Mouse (Mus musculus) heart, embryonic 10.5 days (tissue): ENCODE measurements around the gene Ifnl2. TPM values are rescaled to one million over a fixed set of nuclear protein-coding genes. Genes with fewer than 3 reads are reported as not detected.
A peak's percentile ranks its signal among the peaks of the same experiment; 100 is the strongest.
"Not testable (repeated sequence)": the region's sequence is repeated elsewhere in the genome, so short reads cannot be mapped to it uniquely, and the experiment has no call there.

Source experiments
- DNase-seq: peaks from one replicate; pipeline ENCODE4 v3.0.0-alpha.2; 2017; ENCODE audit warnings: low spot score
- H3K27ac ChIP-seq: fragments of 300-500 bp; sonication (generic); 2 replicates; pipeline ENCODE4 v1.5.1; 2016; ENCODE audit warnings: mild to moderate bottlenecking
- H3K27me3 ChIP-seq: fragments of 300-500 bp; sonication (generic); 2 replicates; pipeline ENCODE4 v1.6.1; 2016; ENCODE audit warnings: mild to moderate bottlenecking; ENCODE audit not compliant: poor library complexity, insufficient read depth, severe bottlenecking
- H3K36me3 ChIP-seq: fragments of 300-500 bp; sonication (generic); 2 replicates; pipeline ENCODE4 v1.6.1; 2016; ENCODE audit warnings: mild to moderate bottlenecking, moderate library complexity
- H3K4me1 ChIP-seq: fragments of 300-500 bp; sonication (generic); 2 replicates; pipeline ENCODE4 v1.6.1; 2016; ENCODE audit warnings: mild to moderate bottlenecking
- H3K4me3 ChIP-seq: fragments of 300-500 bp; sonication (generic); 2 replicates; pipeline ENCODE4 v1.5.1; 2016; ENCODE audit warnings: mild to moderate bottlenecking, moderate library complexity
- H3K9me3 ChIP-seq: fragments of 300-500 bp; sonication (generic); 2 replicates; pipeline ENCODE4 v1.6.1; 2016; ENCODE audit warnings: mild to moderate bottlenecking, moderate library complexity
- WGBS: fragments of 180-500 bp; shearing (Covaris S2); methylation state at CpG from one replicate; pipeline ENCODE4 v1.1.7; 2016; 5-methylcytosine and 5-hydroxymethylcytosine counted together
- polyA plus RNA-seq: library from polyadenylated mRNA; unstranded; fragments of >200 nt; fragmentation: Nextera tagmentation; extraction: Ambion mirVana; gene quantifications from 2 replicates; pipeline ENCODE4 v1.2.1, GENCODE M21; 2016

Gene Ifnl2
- polyA plus RNA-seq = not detected in 2 replicates

DNA sequence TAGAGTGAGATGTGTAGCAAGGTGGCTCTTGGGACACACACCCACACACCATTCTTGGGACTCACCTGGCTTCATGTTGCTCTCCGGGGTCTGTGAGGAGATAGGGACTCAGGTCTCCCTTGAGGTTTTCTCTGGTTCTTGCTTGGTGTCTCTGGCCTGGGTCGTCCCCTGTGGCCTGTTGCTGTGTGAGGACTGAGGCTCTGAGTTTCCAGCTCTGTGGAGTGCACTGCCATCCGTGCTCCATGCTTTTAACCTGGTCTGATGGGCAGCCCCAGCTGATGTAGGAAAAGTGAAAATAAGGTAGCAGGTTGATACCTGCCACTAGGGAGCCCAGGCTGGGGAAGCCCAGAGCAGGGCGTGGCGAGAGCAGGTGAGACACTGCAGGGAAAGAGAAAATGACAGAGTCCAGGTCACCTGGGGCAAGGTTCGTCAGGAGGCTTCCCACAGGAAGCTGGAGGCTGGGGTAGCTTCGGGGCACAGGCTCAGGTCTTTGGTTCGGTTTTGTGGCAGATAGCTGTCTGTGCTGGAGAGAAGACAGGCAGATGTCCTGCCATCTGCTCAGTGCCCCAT is at the start of gene Ifnl2:
Ifnl2 (minus strand) TSS at position 51 of the 570 bp plus-strand sequence.
- DNase-seq, H3K9me3 ChIP-seq, H3K4me1 ChIP-seq, H3K27me3 ChIP-seq, H3K27ac ChIP-seq, H3K36me3 ChIP-seq, H3K4me3 ChIP-seq: not testable (repeated sequence)
- WGBS = 61% methylated on average over 8 of the region's 8 CpGs

DNA sequence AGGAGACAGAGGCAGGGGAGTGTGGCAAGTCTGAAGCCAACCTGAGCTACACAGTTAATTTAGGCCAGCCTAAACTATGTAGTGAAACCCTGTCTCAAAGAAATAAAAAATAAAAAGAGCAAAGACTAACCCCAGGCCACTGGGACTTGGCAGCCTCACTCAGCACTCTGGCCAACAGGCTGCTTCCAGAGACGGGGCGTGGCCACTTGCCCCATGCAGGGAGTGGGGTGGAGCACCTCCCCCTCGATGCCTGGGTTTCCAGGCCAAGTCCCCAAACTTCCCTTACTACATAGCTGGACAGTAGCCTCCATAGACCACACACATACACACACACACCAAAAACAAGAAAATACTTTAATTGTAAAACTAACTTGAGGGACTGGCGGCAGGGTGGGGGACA is 48.2 kb upstream of the Ifnl2 start:
- peaks cover 47% of the 10 kb centered on the region for H3K4me1 ChIP-seq
- DNase-seq = no peak
- H3K36me3 ChIP-seq = peaks cover 51% of the 10 kb centered on the region
- 59% methylated on average over 4 of the region's 4 CpGs for WGBS
- no peaks in the 10 kb centered on the region for H3K27me3 ChIP-seq
- no peaks in the 10 kb centered on the region for H3K9me3 ChIP-seq
- no peak overlapping the region for H3K4me3 ChIP-seq
- no peak overlapping the region for H3K27ac ChIP-seq

DNA sequence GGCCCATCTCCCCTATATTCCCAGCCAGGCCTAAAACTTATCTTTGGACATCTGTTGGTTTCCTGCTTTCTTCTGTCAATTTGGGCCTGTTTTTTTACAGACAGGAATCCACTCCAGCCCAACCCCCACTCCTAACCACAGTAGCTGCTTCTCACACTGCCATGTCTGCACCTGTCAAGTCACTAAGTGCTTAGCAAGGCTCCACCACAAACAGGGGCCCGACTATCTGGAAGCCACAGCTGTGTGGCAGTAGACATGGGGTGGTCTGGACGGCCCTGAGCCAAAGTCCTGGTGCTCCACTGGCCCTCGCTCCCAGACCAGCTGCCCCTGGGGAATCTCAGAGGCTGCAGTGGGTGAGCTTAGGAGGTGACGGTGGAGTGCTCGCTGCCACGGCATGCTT is 47.5 kb upstream of the Ifnl2 start:
- no peak overlapping the region for H3K27ac ChIP-seq
- H3K4me1 ChIP-seq = peaks cover 47% of the 10 kb centered on the region
- H3K9me3 ChIP-seq = peaks cover 4% of the 10 kb centered on the region; the same call in 1 of the 2 replicates
- 0 out of 2 replicates have a peak overlapping the region, but pooled peaks have one; percentile 16 for H3K4me3 ChIP-seq
- DNase-seq = no peak
- WGBS = 34% methylated on average over 6 of the region's 6 CpGs
- no peaks in the 10 kb centered on the region for H3K27me3 ChIP-seq
- peaks cover 43% of the 10 kb centered on the region for H3K36me3 ChIP-seq

DNA sequence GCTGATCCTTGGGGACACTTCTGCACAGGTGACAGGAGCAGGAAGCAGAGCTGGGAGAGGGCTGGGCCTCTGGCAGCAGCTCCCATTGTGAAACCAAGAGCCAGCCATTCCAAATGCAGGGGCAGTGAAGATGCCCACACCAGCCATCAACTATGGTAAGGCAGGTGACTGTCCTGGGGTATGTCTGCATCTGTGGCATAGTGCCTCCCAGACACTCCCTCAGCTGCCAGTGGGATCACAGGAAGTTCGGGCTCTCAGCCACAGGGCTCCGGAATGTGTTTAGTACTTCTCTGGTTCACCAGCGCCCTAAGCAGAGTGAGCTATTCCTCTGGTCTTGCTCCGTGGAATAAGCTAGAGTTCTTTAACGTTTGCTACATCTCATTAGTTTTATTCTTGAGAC is 46.8 kb upstream of the Ifnl2 start:
- Histone ChIP-seq H3K27ac (no peak overlapping the region), H3K36me3 (peaks cover 37% of the 10 kb centered on the region), H3K4me1 (peaks cover 47% of the 10 kb centered on the region), H3K9me3 (peaks cover 4% of the 10 kb centered on the region; the same call in 1 of the 2 replicates), H3K27me3 (no peaks in the 10 kb centered on the region), H3K4me3 (no peak overlapping the region)
- WGBS = 65% methylated on average over 5 of the region's 5 CpGs
- DNase-seq = no peak

DNA sequence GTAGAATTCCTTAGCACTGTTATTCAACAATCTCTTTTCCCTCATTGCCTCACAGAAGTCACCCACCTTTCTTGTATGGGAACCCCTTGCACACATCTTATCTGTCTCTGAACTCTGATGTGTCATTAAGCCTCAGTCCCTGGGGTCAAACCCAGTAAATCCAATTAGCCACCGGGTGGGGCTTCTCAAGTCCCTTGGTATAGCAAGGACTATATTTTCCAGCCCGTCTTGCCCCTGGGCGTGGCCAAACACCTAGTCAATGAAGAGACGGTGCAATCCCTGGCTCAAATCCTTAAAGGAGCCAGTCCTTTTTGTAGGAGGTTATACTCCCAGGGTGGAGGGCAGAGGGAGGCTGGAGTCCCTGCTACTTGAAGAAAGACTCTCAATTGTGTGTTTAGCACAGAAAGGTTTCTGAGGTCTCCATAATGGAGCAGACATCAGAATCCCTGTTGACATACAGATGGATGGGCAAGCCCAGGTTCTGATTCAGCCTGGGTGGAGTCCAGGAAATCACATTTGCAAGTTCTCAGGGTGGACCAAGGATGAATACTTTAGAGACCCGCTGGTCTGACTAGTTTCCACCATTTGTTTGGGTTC is 45.8 kb upstream of the Ifnl2 start:
- Histone ChIP-seq H3K36me3 (peaks cover 29% of the 10 kb centered on the region), H3K4me1 (peaks cover 47% of the 10 kb centered on the region), H3K9me3 (peaks cover 4% of the 10 kb centered on the region; the same call in 1 of the 2 replicates), H3K4me3 (no peak overlapping the region), H3K27ac (0 out of 2 replicates have a peak overlapping the region, but pooled peaks have one; percentile 17), H3K27me3 (no peaks in the 10 kb centered on the region)
- no peak for DNase-seq
- 13% methylated on average over 5 of the region's 5 CpGs for WGBS

DNA sequence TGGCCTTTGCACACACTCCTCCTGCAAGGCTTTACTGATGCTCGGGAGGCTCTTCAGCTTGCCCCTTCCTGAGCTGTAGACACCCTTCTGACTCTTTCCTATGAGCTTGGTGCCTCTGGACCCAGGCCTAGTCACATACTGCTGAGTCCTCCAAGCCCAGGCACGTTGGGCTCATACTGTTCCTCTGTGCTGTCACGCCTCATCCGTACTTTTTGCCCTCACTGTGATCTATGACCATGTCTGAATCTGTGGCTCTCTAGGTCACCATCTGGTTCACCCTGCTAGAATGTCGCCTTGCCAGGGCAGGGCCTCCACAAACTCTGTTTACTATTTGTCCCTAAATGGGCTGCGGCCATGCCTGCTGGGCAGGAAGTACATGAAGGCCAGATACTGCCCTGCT is 42.8 kb upstream of the Ifnl2 start:
- 91% methylated on average over 6 of the region's 6 CpGs for WGBS
- no peak overlapping the region for H3K4me3 ChIP-seq
- H3K27ac ChIP-seq = no peak overlapping the region
- no peak for DNase-seq
- peaks cover 4% of the 10 kb centered on the region; the same call in 1 of the 2 replicates for H3K9me3 ChIP-seq
- H3K4me1 ChIP-seq = peaks cover 27% of the 10 kb centered on the region
- H3K36me3 ChIP-seq = 0 out of 2 replicates have a peak, but pooled peaks cover 6% of the 10 kb centered on the region
- H3K27me3 ChIP-seq = peaks cover 7% of the 10 kb centered on the region

DNA sequence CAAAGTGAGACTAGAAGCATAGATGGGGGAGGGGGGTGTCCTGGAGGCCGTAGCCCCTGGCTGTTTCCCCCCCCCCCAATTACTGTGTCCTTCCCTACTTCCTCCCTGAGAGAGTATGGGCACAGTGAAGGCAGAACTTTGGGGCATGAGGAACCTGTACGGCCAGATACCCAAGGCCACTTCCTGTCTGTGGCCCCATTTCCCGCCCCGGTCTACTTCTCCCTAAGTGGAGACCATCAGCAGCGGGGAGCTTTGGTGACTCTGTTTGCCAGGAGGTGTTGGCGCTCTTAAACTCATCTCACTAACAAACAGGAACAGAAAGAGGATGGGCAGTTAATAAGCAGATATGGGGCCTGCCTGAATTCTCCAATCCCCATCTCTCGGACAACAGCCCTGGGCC is 37.4 kb upstream of the Ifnl2 start:
- Histone ChIP-seq H3K4me1 (peaks cover 27% of the 10 kb centered on the region), H3K27me3 (peaks cover 61% of the 10 kb centered on the region), H3K36me3 (no peaks in the 10 kb centered on the region), H3K27ac (no peak overlapping the region), H3K4me3 (peak overlapping the region; percentile 53; the same call in 1 of the 2 replicates), H3K9me3 (no peaks in the 10 kb centered on the region)
- DNase-seq = no peak
- WGBS = 65% methylated on average over 7 of the region's 7 CpGs

DNA sequence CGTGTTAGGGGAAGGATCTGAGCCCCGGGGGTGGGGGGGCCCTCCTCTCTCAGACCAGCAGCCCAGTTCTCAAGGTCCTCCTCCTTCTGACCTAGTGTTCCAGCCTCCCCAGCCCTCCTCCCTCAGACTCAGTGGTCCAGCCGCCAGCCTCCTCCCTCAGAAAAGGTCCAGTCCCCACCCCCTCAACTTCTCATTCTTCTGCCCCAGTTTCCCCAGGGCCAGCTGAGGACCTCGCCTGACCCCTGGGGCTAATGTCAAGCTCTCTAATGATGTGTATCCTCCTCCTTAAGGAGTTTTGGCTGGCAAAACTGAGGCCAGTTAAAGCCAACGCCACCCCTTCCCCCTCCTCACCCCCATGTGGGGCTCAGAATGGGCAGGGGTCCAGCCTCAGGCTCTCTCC is 36.9 kb upstream of the Ifnl2 start, which contains the start of gene Nccrp1:
Nccrp1 (minus strand) TSS at position 101 of the 400 bp plus-strand sequence.
- DNase-seq = no peak
- Histone ChIP-seq H3K36me3 (no peaks in the 10 kb centered on the region), H3K9me3 (no peaks in the 10 kb centered on the region), H3K4me3 (peak within 1 kb of the TSS; percentile 53), H3K4me1 (peaks cover 27% of the 10 kb centered on the region), H3K27me3 (peaks cover 66% of the 10 kb centered on the region), H3K27ac (0 out of 2 replicates have a peak within 1 kb of the TSS, but pooled peaks have one; percentile 16)
- WGBS = 12% methylated on average over 5 of the region's 5 CpGs

DNA sequence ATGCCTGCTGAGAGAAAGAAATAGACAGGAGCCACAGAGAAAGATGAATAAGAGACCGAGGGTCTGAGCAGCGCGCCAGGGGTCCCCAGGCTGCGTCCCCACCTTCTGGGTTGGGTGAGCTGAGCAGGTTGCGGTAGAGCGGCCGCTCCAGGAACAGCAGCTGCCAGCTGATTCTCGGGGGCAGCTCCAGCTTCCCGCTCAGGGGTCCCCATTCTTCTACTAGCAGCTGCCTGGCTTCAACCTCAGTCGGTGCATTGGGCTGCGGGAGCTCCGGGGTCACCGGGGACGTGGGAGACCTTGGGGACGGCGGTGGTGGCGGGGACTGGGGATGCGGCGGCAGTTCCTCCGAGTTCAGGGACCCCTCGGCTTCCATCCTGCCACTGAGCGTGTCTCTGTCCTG is 36.4 kb upstream of the Ifnl2 start:
- Histone ChIP-seq H3K27me3 (peaks cover 67% of the 10 kb centered on the region), H3K4me1 (peaks cover 27% of the 10 kb centered on the region), H3K9me3 (no peaks in the 10 kb centered on the region), H3K27ac (0 out of 2 replicates have a peak overlapping the region, but pooled peaks have one; percentile 16), H3K36me3 (no peaks in the 10 kb centered on the region), H3K4me3 (peak overlapping the region; percentile 53)
- DNase-seq = no peak
- WGBS = 1% methylated on average over 22 of the region's 22 CpGs

DNA sequence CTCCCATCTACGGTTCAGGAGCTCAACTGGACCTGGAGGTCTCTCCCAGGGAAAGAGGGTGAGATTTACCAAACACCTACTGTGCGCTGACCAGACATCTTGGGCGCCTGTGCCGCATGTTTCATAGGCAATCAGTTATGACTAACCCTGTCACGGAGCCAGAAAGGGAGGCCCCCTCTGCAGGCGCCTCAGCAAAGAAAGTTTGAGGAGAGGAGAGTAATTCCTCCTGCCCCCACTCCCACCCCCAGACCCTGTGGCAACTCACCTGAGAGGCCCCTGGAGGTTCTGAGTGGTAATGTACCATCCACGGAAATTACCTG is 35.6 kb upstream of the Ifnl2 start:
- H3K27ac ChIP-seq = no peak overlapping the region
- H3K4me1 ChIP-seq = peaks cover 27% of the 10 kb centered on the region
- no peaks in the 10 kb centered on the region for H3K36me3 ChIP-seq
- H3K27me3 ChIP-seq = peaks cover 67% of the 10 kb centered on the region
- 48% methylated on average over 7 of the region's 7 CpGs for WGBS
- H3K4me3 ChIP-seq = no peak overlapping the region; the same call in 1 of the 2 replicates
- DNase-seq = no peak
- no peaks in the 10 kb centered on the region for H3K9me3 ChIP-seq

DNA sequence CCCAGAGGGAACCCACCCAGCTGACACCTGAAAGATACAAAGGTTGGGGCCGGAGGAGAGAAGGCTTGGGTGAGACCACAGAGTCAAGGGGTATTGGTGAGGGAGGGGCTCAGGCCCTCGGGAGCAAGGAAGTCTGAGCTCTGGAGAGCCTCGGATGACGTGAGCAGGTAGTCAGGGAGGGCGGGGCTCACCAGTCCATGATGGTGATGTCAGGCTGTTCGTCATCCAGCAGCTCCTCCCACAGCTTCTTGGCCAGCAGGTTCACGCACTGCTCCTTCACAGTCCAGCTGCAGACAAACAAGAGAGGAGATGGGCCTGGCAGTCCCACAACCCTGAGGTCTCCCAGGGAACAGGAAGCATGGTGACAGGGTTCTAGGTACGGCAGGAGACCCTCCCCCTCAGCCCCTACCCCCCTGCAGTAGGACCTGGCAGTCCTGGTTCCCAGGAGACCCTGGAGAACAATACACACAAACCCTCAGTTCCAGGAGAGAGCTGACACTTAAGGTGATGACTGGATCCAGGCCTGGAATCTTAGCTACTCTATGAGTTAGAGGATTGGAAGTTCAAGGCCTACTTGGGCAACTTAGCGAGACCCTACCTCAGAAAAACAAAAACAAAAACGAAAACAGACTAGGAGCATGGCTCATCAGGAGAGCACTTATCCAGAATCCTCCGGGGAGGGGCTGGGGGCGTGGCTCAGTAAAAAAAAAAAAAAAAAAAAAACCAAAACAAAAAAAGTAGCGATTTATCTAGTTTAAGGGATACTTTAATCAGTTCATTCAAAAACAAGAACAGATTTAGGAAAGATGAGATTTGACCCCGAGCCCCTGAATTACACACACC is 35.0 kb upstream of the Ifnl2 start:
- H3K27ac ChIP-seq = no peak overlapping the region
- peak; percentile 82 for DNase-seq
- no peak overlapping the region for H3K4me3 ChIP-seq
- peaks cover 27% of the 10 kb centered on the region for H3K4me1 ChIP-seq
- WGBS = 20% methylated on average over 14 of the region's 14 CpGs
- H3K9me3 ChIP-seq = no peaks in the 10 kb centered on the region
- H3K27me3 ChIP-seq = peaks cover 67% of the 10 kb centered on the region
- H3K36me3 ChIP-seq = no peaks in the 10 kb centered on the region

DNA sequence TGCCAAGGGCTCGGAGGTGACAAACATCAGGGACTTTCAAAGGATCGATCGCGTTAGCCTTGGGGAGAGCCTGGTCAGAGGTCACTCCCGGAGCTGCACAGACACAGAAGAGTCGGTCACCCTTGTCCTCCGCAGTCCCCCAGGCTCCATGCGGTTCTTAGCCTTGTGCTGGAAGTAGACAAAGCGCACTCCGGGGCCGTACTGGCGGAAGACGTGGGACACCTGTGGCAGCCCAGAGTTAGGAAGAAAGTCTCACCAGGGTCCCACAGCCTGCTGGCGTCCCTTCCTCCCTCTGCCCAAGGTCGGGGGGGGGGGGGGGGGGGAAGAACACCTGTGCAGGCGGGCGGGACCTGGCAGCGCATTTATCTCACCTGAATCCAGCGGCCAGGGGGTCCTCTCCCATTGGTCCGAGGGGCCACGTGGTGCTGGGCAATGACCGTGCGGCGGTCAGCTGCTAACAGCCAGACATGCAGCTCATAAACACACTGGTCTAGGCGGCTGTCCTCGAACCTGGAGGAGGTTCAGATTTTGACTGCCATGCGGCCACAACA is 33.9 kb upstream of the Ifnl2 start:
- WGBS = 7% methylated on average over 27 of the region's 27 CpGs
- DNase-seq = no peak
- Histone ChIP-seq H3K27ac (0 out of 2 replicates have a peak overlapping the region, but pooled peaks have one; percentile 12), H3K36me3 (no peaks in the 10 kb centered on the region), H3K9me3 (no peaks in the 10 kb centered on the region), H3K27me3 (peaks cover 67% of the 10 kb centered on the region), H3K4me3 (peak overlapping the region; percentile 48), H3K4me1 (peaks cover 27% of the 10 kb centered on the region)
